Mouse (Mus musculus): Measurements from ENCODE around the gene Cdk11b. TPM values are rescaled to one million over a fixed set of nuclear protein-coding genes. Genes with fewer than 3 reads are reported as not detected.
"Not testable (repeated sequence)": the region's sequence is repeated elsewhere in the genome, so short reads cannot be mapped to it uniquely, and the experiment has no call there.

Cdk11b gene
- polyA plus RNA-seq, 1 experiment from 2014 or later: 71.2 TPM

GRCm38 (mm10) chr4:155656214-155656751 lies 31.6 kb downstream of the Cdk11b start:
- ATAC-seq (replicated peaks; ENCODE audit: insufficient number of reproducible peaks, low FRiP score, low TSS enrichment, low read depth) (no peak), DNase-seq (ENCODE audit: low spot score) (no peak)
- Histone ChIP-seq H3K9me3 (replicated peaks; ENCODE audit: control insufficient read depth, low read length) (no peaks in the 10 kb centered on the region), H3K27ac (replicated peaks; ENCODE audit: low read depth, low read length) (no peak overlapping the region), H3K4me3 (ENCODE audit: low read depth, low read length) (no peak overlapping the region), H3K9ac (replicated peaks; ENCODE audit: low read length) (no peak overlapping the region), H3K4me1 (ENCODE audit: control insufficient read depth, insufficient read depth, low read length) (peaks cover 22% of the 10 kb centered on the region), H3K36me3 (replicated peaks; ENCODE audit: control insufficient read depth, insufficient read depth, low read depth, low read length) (no peaks in the 10 kb centered on the region), H3K27me3 (ENCODE audit: control insufficient read depth, insufficient read depth, low read length) (peaks cover 42% of the 10 kb centered on the region), H3K4me2 (ENCODE audit: low read depth, low read length) (no peak overlapping the region)
- 89% methylated on average over 13 of the region's 13 CpGs for WGBS

- Histone ChIP-seq H3K9ac (replicated peaks; ENCODE audit: low read length) (no peak overlapping the region), H3K27ac (replicated peaks; ENCODE audit: low read depth, low read length) (no peak overlapping the region), H3K36me3 (replicated peaks; ENCODE audit: control insufficient read depth, insufficient read depth, low read depth, low read length) (no peaks in the 10 kb centered on the region), H3K4me1 (ENCODE audit: control insufficient read depth, insufficient read depth, low read length) (peaks cover 12% of the 10 kb centered on the region), H3K27me3 (ENCODE audit: control insufficient read depth, insufficient read depth, low read length) (peaks cover 18% of the 10 kb centered on the region), H3K4me3 (ENCODE audit: low read depth, low read length) (no peak overlapping the region), H3K4me2 (ENCODE audit: low read depth, low read length) (no peak overlapping the region), H3K9me3 (replicated peaks; ENCODE audit: control insufficient read depth, low read length) (no peaks in the 10 kb centered on the region)
- DNase-seq (ENCODE audit: low spot score): no peak
- no peak for ATAC-seq (replicated peaks; ENCODE audit: insufficient number of reproducible peaks, low FRiP score, low TSS enrichment, low read depth)
- WGBS: 88% methylated on average over 10 of the region's 10 CpGs
Measured at GRCm38 (mm10) chr4:155658961-155659360, 34.3 kb downstream of the Cdk11b start.

DNA sequence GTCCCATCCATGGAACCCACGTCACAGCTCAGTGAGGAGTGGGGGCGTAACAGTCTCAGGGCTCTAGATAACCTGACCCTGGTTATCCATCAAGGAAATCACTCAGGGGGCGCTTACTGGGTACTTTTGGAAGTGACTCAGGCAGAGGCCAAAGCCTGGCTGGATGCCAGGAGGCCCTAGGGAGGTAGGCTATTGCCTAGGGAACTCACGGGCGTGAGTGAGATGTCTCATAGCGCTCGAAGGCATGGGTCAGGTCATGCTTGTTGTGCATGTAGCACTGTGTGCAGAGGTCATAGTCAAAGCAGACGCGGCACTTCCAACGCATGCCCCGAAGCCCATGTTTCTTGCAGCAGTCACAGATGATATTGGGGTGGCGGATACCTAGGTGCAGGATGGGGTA lies 36.0 kb downstream of the Cdk11b start:
- DNase-seq (ENCODE audit: low spot score) (no peak), ATAC-seq (replicated peaks; ENCODE audit: insufficient number of reproducible peaks, low FRiP score, low TSS enrichment, low read depth) (no peak)
- Histone ChIP-seq H3K4me3 (ENCODE audit: low read depth, low read length) (no peak overlapping the region), H3K27ac (replicated peaks; ENCODE audit: low read depth, low read length) (no peak overlapping the region), H3K36me3 (replicated peaks; ENCODE audit: control insufficient read depth, insufficient read depth, low read depth, low read length) (no peaks in the 10 kb centered on the region), H3K4me1 (ENCODE audit: control insufficient read depth, insufficient read depth, low read length) (no peaks in the 10 kb centered on the region), H3K9me3 (replicated peaks; ENCODE audit: control insufficient read depth, low read length) (no peaks in the 10 kb centered on the region), H3K4me2 (ENCODE audit: low read depth, low read length) (no peak overlapping the region; the same call in 1 of the 2 replicates), H3K27me3 (ENCODE audit: control insufficient read depth, insufficient read depth, low read length) (peaks cover 4% of the 10 kb centered on the region; the same call in 1 of the 2 replicates), H3K9ac (replicated peaks; ENCODE audit: low read length) (no peak overlapping the region)
- WGBS: 89% methylated on average over 12 of the region's 12 CpGs

DNA sequence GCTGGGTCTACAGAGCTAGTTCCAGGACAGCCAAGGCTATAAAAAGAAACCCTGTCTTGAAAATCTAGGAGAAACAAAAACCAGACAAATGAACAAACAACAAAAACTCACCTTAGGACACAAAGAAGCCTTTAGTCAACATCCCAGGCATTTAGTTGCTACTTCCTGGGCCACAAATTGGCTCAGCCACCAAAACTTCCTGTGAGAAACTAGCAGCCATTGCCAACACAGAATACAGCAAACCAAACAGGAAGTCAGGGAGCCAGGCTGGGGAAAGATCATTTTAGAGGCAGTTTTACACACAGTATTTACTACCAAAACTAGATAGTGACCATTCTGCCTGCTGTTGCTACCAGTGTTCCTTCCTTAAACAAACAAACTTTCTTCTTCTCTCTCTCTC lies 42.2 kb downstream of the Cdk11b start:
- ATAC-seq (replicated peaks; ENCODE audit: insufficient number of reproducible peaks, low FRiP score, low TSS enrichment, low read depth): no peak
- Histone ChIP-seq H3K9ac (replicated peaks; ENCODE audit: low read length) (no peak overlapping the region; the same call in 1 of the 2 replicates), H3K4me2 (ENCODE audit: low read depth, low read length) (no peak overlapping the region), H3K27me3 (ENCODE audit: control insufficient read depth, insufficient read depth, low read length) (no peaks in the 10 kb centered on the region), H3K9me3 (replicated peaks; ENCODE audit: control insufficient read depth, low read length) (no peaks in the 10 kb centered on the region), H3K4me3 (ENCODE audit: low read depth, low read length) (no peak overlapping the region), H3K27ac (replicated peaks; ENCODE audit: low read depth, low read length) (no peak overlapping the region), H3K4me1 (ENCODE audit: control insufficient read depth, insufficient read depth, low read length) (no peaks in the 10 kb centered on the region), H3K36me3 (replicated peaks; ENCODE audit: control insufficient read depth, insufficient read depth, low read depth, low read length) (no peaks in the 10 kb centered on the region)
- no peak for DNase-seq (ENCODE audit: low spot score)

DNA sequence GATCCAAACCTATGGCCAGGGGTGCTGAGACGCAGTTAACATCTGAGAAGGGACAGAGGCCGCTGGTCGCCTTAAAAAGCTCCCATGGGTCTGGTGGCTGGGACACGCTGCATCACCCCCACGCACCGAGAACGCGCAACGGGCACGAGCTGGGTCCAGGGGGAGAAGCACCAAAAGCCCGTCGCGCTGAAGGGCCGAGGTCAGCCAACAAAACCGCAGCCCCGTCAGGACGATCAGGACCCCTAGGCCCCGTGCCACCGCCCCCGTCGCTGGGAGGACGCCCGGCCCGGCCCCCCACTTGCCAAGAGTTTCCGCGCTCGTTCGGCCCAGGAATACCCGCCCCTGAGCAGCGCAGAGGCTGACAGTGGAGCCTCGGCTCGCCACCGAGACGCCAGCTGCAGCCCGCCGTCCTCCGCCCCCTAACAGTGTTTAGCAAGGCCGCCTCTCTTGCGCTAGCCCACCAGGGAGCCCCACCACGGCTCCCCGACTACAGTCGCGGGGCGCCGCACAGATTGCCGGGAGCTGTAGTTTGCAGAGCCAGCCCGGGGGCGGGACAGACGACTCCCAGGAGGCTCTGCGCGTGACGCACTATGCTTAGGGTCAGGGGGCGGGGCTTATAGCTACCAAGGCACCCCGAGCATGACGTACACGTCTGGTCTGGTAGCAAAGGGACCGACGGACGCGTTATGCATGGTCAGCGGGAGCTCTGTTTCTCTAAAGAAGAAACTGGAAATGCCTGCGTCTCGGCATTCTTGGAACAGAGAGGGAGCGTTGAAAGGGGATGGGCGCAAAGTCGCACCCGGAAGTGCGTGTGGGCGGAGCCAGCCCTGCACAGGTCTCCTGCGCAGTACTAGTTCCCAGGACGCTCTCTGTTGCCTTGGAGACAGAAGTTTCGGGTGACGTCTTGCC lies 44.3 kb downstream of the Cdk11b start, which contains the start of gene Mib2:
Gene Mib2 (minus strand): TSS at position 510 of the 909 bp plus-strand sequence.
- Histone ChIP-seq H3K9me3 (replicated peaks; ENCODE audit: control insufficient read depth, low read length) (no peaks in the 10 kb centered on the region), H3K4me3 (ENCODE audit: low read depth, low read length) (peak within 1 kb of the TSS; percentile 78), H3K36me3 (replicated peaks; ENCODE audit: control insufficient read depth, insufficient read depth, low read depth, low read length) (no peaks in the 10 kb centered on the region), H3K27ac (replicated peaks; ENCODE audit: low read depth, low read length) (peak within 1 kb of the TSS; percentile 59; the same call in 1 of the 2 replicates), H3K4me2 (ENCODE audit: low read depth, low read length) (peak within 1 kb of the TSS; percentile 90), H3K9ac (replicated peaks; ENCODE audit: low read length) (peak within 1 kb of the TSS; percentile 82), H3K4me1 (ENCODE audit: control insufficient read depth, insufficient read depth, low read length) (no peaks in the 10 kb centered on the region), H3K27me3 (ENCODE audit: control insufficient read depth, insufficient read depth, low read length) (no peaks in the 10 kb centered on the region)
- under 1% methylated on average over 70 of the region's 73 CpGs for WGBS
- DNase-seq (ENCODE audit: low spot score) (peak; percentile 99), ATAC-seq (replicated peaks; ENCODE audit: insufficient number of reproducible peaks, low FRiP score, low TSS enrichment, low read depth) (peak; percentile 95)

DNA sequence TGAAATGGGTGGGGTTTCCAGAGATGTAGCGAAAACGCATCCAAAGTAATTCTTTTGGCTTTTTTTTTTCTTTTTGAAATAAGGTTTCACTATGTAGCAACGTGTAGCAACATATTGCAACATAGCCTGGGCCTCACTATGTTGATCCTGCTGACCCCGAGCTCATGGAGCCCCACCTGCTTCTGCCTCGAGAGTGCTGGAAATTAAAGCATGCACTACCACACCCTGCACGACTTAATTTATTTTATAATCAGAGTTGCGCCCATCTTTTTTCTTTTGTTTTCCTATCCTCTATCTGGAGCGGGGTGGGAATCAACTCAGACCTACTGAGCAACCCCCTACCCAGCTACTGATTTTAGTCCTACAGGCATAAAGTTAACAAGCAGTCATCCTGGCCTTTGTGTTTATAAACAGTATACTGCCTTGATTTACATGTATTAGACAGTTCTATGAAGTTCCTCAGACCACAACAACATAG lies 45.0 kb downstream of the Cdk11b start:
- peak overlapping the region; percentile 78 for H3K4me3 ChIP-seq (ENCODE audit: low read depth, low read length)
- H3K4me1 ChIP-seq (ENCODE audit: control insufficient read depth, insufficient read depth, low read length): no peaks in the 10 kb centered on the region
- DNase-seq (ENCODE audit: low spot score) (no peak), ATAC-seq (replicated peaks; ENCODE audit: insufficient number of reproducible peaks, low FRiP score, low TSS enrichment, low read depth) (peak; percentile 60)
- no peaks in the 10 kb centered on the region for H3K9me3 ChIP-seq (replicated peaks; ENCODE audit: control insufficient read depth, low read length)
- no peaks in the 10 kb centered on the region for H3K27me3 ChIP-seq (ENCODE audit: control insufficient read depth, insufficient read depth, low read length)
- no peak overlapping the region for H3K27ac ChIP-seq (replicated peaks; ENCODE audit: low read depth, low read length)
- H3K4me2 ChIP-seq (ENCODE audit: low read depth, low read length): peak overlapping the region; percentile 90
- H3K9ac ChIP-seq (replicated peaks; ENCODE audit: low read length): no peak overlapping the region
- 3% methylated on average over 8 of the region's 8 CpGs for WGBS
- H3K36me3 ChIP-seq (replicated peaks; ENCODE audit: control insufficient read depth, insufficient read depth, low read depth, low read length): no peaks in the 10 kb centered on the region

DNA sequence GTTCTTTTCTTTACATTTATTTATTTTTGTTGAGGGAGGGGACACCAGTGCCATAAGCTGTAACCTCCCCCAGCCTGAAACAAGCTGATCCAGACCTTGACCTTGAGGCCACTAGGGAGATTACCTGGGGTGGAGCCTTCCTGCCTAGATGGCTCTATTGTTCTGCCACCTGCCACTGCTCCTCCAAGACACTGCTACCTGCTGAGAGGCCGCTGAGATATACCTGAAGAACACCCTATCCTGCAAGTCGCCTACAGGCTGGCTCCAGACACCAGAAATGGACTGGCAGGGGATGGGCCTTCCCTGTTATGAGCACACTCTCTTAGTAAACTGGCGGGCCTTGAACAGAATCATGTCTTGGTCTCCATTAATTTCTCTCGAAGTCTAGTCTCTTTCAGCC lies 45.6 kb downstream of the Cdk11b start:
- DNase-seq (ENCODE audit: low spot score); H3K27ac ChIP-seq (replicated peaks; ENCODE audit: low read depth, low read length); H3K9me3 ChIP-seq (replicated peaks; ENCODE audit: control insufficient read depth, low read length); H3K27me3 ChIP-seq (ENCODE audit: control insufficient read depth, insufficient read depth, low read length); H3K9ac ChIP-seq (replicated peaks; ENCODE audit: low read length); H3K4me3 ChIP-seq (ENCODE audit: low read depth, low read length); ATAC-seq (replicated peaks; ENCODE audit: insufficient number of reproducible peaks, low FRiP score, low TSS enrichment, low read depth); H3K4me1 ChIP-seq (ENCODE audit: control insufficient read depth, insufficient read depth, low read length); H3K4me2 ChIP-seq (ENCODE audit: low read depth, low read length); H3K36me3 ChIP-seq (replicated peaks; ENCODE audit: control insufficient read depth, insufficient read depth, low read depth, low read length): not testable (repeated sequence)
- WGBS: 66% methylated on average over 4 of the region's 4 CpGs

DNA sequence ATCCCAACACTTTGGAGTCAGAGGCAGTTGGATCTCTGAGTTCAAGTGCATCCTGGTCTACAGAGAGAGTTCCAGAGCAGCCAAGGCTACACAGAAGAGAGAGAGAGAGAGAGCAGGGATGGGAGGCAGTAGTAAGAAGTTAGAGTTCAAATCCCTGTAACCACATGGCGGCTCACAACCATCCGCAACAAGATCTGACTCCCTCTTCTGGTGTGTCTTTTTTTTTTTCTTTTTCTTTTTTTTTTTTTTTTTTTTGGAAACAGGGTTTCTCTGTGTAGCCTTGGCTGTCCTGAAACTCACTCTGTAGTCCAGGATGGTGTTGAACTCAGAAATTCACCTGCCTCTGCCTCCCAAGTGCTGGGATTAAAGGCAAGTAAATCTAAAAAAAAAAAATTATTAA lies 47.4 kb downstream of the Cdk11b start:
- Histone ChIP-seq H3K27ac (replicated peaks; ENCODE audit: low read depth, low read length) (no peak overlapping the region), H3K4me1 (ENCODE audit: control insufficient read depth, insufficient read depth, low read length) (no peaks in the 10 kb centered on the region), H3K4me2 (ENCODE audit: low read depth, low read length) (no peak overlapping the region), H3K9ac (replicated peaks; ENCODE audit: low read length) (no peak overlapping the region), H3K27me3 (ENCODE audit: control insufficient read depth, insufficient read depth, low read length) (no peaks in the 10 kb centered on the region), H3K36me3 (replicated peaks; ENCODE audit: control insufficient read depth, insufficient read depth, low read depth, low read length) (no peaks in the 10 kb centered on the region), H3K9me3 (replicated peaks; ENCODE audit: control insufficient read depth, low read length) (no peaks in the 10 kb centered on the region), H3K4me3 (ENCODE audit: low read depth, low read length) (no peak overlapping the region)
- DNase-seq (ENCODE audit: low spot score): no peak
- no peak for ATAC-seq (replicated peaks; ENCODE audit: insufficient number of reproducible peaks, low FRiP score, low TSS enrichment, low read depth)
- 44% methylated on average over 2 of the region's 2 CpGs for WGBS

Measured in embryonic facial prominence, embryonic 11.5 days (tissue).